Mouse (Mus musculus): Measurements from ENCODE around the gene Btbd11.
"Not testable (repeated sequence)": the region's sequence is repeated elsewhere in the genome, so short reads cannot be mapped to it uniquely, and the experiment has no call there.

Btbd11 gene

DNA sequence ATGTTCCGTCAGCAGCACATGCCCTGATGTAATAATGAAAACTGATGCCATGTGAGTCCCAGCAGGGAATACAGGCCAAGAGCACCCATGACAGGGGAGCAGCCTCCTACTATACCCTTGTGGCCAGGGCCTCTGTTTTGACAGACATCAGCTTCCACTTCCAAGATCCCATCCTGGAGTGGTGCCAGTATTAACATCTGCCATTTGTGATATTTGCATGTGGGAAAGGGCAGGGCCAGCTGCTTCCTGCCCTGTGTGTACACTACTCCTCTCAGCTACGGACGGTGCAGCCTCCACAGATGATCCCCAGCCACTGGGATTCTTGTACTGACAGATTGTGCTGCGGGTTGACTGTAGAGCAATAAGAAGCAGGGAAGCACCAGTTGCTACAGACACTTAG, 269.3 kb downstream of the Btbd11 start:
- DNase-seq (ENCODE audit: low spot score) = no peak

DNA sequence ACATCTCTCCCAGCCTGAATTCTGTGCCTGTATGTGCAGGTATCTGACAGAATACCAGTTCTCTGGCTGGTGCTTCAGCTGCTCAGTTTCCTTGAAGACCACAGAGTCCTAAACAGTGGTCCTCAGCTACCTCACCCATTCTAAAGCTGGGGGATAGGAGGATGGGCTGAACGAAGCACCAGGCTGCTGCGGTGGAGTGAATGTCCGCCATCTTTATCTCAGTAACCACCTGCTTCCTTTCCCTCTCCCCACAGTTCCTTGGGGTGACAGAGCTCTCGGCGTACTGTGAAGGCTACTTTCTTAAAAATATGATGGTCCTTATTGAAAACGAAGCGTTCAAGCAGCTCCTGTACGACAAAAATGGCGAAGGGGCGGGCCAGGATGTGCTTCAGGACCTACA, 271.3 kb downstream of the Btbd11 start:
- DNase-seq (ENCODE audit: low spot score) = no peak

DNA sequence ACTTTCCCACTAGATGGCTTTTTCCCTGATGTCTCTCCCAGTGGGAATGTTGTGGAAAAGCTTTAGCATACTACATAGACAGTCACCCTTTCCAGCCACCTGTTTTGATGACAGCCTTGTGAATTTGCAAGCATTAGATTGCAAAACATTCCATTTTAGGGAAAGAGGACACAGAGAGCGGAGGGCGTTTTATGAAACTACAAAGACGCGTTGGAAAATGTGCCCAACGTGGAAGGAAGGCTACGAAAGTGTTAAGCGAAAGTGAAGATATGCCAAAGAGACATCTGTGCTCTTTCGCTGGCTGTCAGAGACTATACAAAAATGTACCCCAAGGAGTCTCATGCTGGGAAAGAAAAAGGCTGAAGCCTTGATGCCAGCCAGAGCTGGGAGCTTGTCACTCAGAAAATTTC, 286.9 kb downstream of the Btbd11 start:
- DNase-seq (ENCODE audit: low spot score) = no peak

DNA sequence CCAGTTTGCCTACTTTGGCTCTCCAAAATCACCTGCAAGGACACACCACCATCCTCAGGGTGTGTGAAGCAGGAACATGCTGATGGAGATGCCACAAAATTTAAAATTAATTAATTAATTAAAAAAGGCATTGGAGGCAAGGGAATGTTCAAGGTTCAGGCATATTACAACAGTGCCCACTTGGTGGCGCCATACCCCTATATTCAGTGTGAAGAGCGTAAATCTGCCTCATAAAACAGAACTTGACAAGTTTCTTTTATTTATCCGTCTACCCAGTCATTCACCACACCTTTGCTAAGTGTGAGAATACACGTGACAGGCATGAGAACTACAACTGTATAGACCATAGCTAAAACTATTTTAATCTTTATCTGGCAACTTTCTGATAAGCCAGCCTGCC, 292.0 kb downstream of the Btbd11 start:
- no peak for DNase-seq (ENCODE audit: low spot score)

DNA sequence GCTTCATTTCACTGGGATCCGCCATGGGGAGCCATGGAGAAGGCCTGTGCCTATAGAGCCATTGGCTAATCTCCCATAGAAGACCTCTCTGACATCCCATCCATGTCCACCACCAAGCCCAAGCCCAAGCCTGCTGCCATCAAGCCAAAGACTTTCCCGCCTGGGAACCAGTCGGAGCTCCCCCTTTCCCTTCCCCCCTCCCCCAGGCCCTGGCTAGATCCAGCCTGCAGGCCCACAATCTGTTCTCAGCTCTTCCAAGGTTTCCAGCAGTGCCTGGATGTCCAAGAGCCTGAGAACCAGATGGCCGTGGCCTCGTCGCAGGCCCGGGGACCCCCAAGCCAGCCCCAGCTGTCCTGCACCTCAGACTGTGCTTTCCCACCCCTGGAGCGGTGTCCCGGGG, 295.8 kb downstream of the Btbd11 start:
- no peak for DNase-seq (ENCODE audit: low spot score)

- DNase-seq (ENCODE audit: low spot score) = not testable (repeated sequence)
These were observed 307.8 kb downstream of the Btbd11 start for GRCm38 (mm10) chr10:85694429-85694828.

DNA sequence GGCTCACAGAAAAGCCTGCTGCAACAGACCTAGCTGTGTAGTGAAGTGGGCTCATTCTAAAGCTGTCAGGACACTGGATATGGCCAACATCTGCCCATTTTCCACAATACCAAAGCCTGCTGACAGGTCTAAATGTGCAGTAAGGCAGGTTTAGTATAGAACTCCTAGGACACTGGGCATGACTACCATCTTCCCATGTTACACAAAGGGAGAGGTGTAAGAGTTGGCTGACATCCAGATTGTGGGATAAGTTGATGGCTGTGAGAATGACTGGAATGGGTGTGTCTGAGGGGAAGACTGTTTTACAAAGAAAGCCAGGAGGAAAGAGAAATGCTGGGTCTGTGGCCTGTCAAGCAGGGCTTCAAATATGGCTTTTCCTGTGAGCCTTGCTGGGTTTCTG, 313.1 kb downstream of the Btbd11 start:
- no peak for DNase-seq (ENCODE audit: low spot score)

DNA sequence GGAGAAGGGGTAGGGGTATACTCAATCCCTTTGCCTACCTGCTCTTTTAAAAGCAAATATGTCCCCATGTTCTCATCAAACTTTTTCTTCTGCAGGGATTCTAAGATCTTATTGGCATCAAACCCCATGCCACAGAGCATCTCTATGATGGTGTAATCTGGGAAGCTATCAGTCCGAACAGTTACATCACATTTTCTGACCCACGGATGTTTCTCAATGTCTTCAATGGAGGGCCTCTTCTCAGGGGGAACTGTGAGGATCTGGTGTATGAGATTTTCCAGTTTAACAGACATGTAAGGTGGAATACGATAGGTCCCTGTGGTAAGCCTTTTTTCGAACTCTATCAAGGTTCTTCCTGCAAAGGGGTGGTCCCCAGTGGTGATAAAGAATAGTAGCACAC, 323.2 kb downstream of the Btbd11 start:
- DNase-seq (ENCODE audit: low spot score) = not testable (repeated sequence)

Measured in spleen, adult 12 weeks (tissue).